Mouse (Mus musculus): ENCODE results near the gene Rela.

GRCm38 (mm10) chr19:5692913-5693396 lies 55.7 kb downstream of the Rela start:
- TF ChIP-seq CTCF (IDR thresholded peaks at IDR 0.05; ENCODE audit: control insufficient read depth, insufficient read depth, insufficient read length) (no peak), MYOD1 (IDR thresholded peaks at IDR 0.05; ENCODE audit: control insufficient read depth, insufficient read length, low read depth) (no peak)
